Mouse (Mus musculus): ENCODE results near the gene Ssbp4. TPM values are rescaled to one million over a fixed set of nuclear protein-coding genes. Genes with fewer than 3 reads are reported as not detected.

Ssbp4 gene
- polyA plus RNA-seq, 1 experiment from 2014 or later: 62.1 TPM

DNA sequence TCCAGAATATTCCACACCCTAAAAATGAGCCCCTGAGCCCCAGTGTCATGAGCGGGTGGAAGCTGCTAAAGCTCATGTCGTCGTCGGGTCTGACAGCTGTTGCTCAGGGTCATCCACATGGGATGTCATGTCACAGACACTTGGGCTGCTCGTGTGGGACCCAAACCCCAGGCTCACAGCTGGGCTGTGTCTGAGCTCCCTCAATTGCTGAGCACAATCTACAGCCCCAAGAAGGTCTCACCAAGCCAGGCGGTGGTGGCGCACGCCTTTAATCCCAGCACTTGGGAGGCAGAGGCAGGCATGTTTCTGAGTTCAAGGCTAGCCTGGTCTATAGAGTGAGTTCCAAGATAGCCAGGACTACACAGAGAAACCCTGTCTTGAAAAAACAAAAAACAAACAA, 6.6 kb upstream of the Ssbp4 start:
- Histone ChIP-seq H3K36me3 (no peaks in the 10 kb centered on the region), H3K9ac (no peak overlapping the region), H3K4me2 (no peak overlapping the region), H3K27ac (no peak overlapping the region), H3K9me3 (replicated peaks) (no peaks in the 10 kb centered on the region), H3K27me3 (peaks cover 3% of the 10 kb centered on the region; the same call in 1 of the 2 replicates), H3K4me1 (replicated peaks) (peaks cover 15% of the 10 kb centered on the region), H3K4me3 (no peak overlapping the region)
- WGBS: 72% methylated on average over 8 of the region's 8 CpGs
- ATAC-seq (replicated peaks; ENCODE audit: insufficient number of reproducible peaks, insufficient read depth, low FRiP score, low read depth): no peak

- ATAC-seq (replicated peaks; ENCODE audit: insufficient number of reproducible peaks, insufficient read depth, low FRiP score, low read depth): no peak
- H3K4me1 ChIP-seq (replicated peaks): peaks cover 19% of the 10 kb centered on the region
These were observed 5.8 kb upstream of the Ssbp4 start for GRCm38 (mm10) chr8:70614469-70614868.

GRCm38 (mm10) chr8:70613763-70614162, 5.1 kb upstream of the Ssbp4 start:
- H3K36me3 ChIP-seq: no peaks in the 10 kb centered on the region
- no peak overlapping the region for H3K4me3 ChIP-seq
- no peaks in the 10 kb centered on the region for H3K9me3 ChIP-seq (replicated peaks)
- no peak overlapping the region for H3K4me2 ChIP-seq
- no peak for ATAC-seq (replicated peaks; ENCODE audit: insufficient number of reproducible peaks, insufficient read depth, low FRiP score, low read depth)
- no peak overlapping the region for H3K9ac ChIP-seq
- no peak overlapping the region for H3K27ac ChIP-seq
- 16% methylated on average over 1 of the region's 1 CpGs for WGBS
- peaks cover 26% of the 10 kb centered on the region for H3K4me1 ChIP-seq (replicated peaks)
- H3K27me3 ChIP-seq: 0 out of 2 replicates have a peak, but pooled peaks cover 3% of the 10 kb centered on the region

More at GRCm38 (mm10) chr8:70614469-70614868, 5.8 kb upstream of the Ssbp4 start:
- no peak overlapping the region for H3K9ac ChIP-seq
- H3K27me3 ChIP-seq: 0 out of 2 replicates have a peak, but pooled peaks cover 3% of the 10 kb centered on the region
- 66% methylated on average over 5 of the region's 5 CpGs for WGBS
- H3K4me3 ChIP-seq: no peak overlapping the region
- no peak overlapping the region for H3K27ac ChIP-seq
- H3K36me3 ChIP-seq: no peaks in the 10 kb centered on the region
- no peaks in the 10 kb centered on the region for H3K9me3 ChIP-seq (replicated peaks)
- no peak overlapping the region for H3K4me2 ChIP-seq

DNA sequence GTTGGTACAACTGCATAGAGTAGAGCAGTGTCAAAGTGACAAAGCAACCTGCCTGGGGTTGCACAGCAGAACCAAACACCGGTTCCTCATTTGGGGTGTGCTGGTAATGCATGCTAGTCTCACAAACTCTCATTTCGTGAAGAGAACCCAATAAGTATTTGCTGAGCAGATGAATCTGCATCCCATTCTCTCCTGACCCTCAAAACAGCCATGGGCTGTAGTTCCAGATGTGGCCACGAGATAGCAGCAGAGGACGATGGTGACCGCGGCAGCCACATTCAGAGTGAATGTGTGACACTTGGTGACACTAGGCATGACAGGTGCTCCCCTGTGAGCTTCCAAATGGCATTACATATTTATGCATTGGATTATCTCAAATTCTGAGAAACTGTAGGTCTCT, 3.2 kb upstream of the Ssbp4 start:
- Histone ChIP-seq H3K27me3 (no peaks in the 10 kb centered on the region), H3K9me3 (replicated peaks) (no peaks in the 10 kb centered on the region), H3K9ac (peak overlapping the region; percentile 55; the same call in 1 of the 2 replicates), H3K4me1 (replicated peaks) (peaks cover 46% of the 10 kb centered on the region), H3K27ac (peak overlapping the region; percentile 93), H3K36me3 (no peaks in the 10 kb centered on the region), H3K4me3 (peak overlapping the region; percentile 85), H3K4me2 (peak overlapping the region; percentile 96)
- 2% methylated on average over 6 of the region's 6 CpGs for WGBS
- ATAC-seq (replicated peaks; ENCODE audit: insufficient number of reproducible peaks, insufficient read depth, low FRiP score, low read depth): no peak

GRCm38 (mm10) chr8:70610796-70611771, 2.4 kb upstream of the Ssbp4 start:
- ATAC-seq (replicated peaks; ENCODE audit: insufficient number of reproducible peaks, insufficient read depth, low FRiP score, low read depth): no peak

GRCm38 (mm10) chr8:70609849-70610795, 1.4 kb upstream of the Ssbp4 start:
- ATAC-seq (replicated peaks; ENCODE audit: insufficient number of reproducible peaks, insufficient read depth, low FRiP score, low read depth): peak; percentile 70
- peak overlapping the region; percentile 96 for H3K4me2 ChIP-seq
- under 1% methylated on average over 43 of the region's 45 CpGs for WGBS
- H3K9ac ChIP-seq: peak overlapping the region; percentile 55
- H3K9me3 ChIP-seq (replicated peaks): no peaks in the 10 kb centered on the region
- H3K27me3 ChIP-seq: no peaks in the 10 kb centered on the region
- peak overlapping the region; percentile 93 for H3K27ac ChIP-seq
- H3K4me1 ChIP-seq (replicated peaks): peaks cover 55% of the 10 kb centered on the region
- H3K36me3 ChIP-seq: no peaks in the 10 kb centered on the region
- H3K4me3 ChIP-seq: peak overlapping the region; percentile 85

More at GRCm38 (mm10) chr8:70610796-70611771, 2.4 kb upstream of the Ssbp4 start:
- under 1% methylated on average over 54 of the region's 54 CpGs for WGBS
- Histone ChIP-seq H3K4me1 (replicated peaks) (peaks cover 53% of the 10 kb centered on the region), H3K4me2 (peak overlapping the region; percentile 96), H3K9ac (peak overlapping the region; percentile 55), H3K4me3 (peak overlapping the region; percentile 85), H3K27ac (peak overlapping the region; percentile 93), H3K27me3 (no peaks in the 10 kb centered on the region), H3K9me3 (replicated peaks) (no peaks in the 10 kb centered on the region), H3K36me3 (no peaks in the 10 kb centered on the region)

- Histone ChIP-seq H3K9me3 (replicated peaks) (no peaks in the 10 kb centered on the region), H3K4me1 (replicated peaks) (peaks cover 55% of the 10 kb centered on the region), H3K4me2 (peak overlapping the region; percentile 96), H3K4me3 (peak overlapping the region; percentile 85), H3K27me3 (no peaks in the 10 kb centered on the region), H3K27ac (peak overlapping the region; percentile 93), H3K36me3 (no peaks in the 10 kb centered on the region), H3K9ac (peak overlapping the region; percentile 55)
- ATAC-seq (replicated peaks; ENCODE audit: insufficient number of reproducible peaks, insufficient read depth, low FRiP score, low read depth): peak; percentile 71
- WGBS: 1% methylated on average over 39 of the region's 39 CpGs
These were observed 736 bp upstream of the Ssbp4 start for GRCm38 (mm10) chr8:70609368-70609848.

- 1% methylated on average over 84 of the region's 84 CpGs for WGBS
- Histone ChIP-seq H3K4me1 (replicated peaks) (peaks cover 55% of the 10 kb centered on the region), H3K4me2 (peak overlapping the region; percentile 96), H3K36me3 (no peaks in the 10 kb centered on the region), H3K4me3 (peak overlapping the region; percentile 85), H3K27ac (peak overlapping the region; percentile 93), H3K9me3 (replicated peaks) (no peaks in the 10 kb centered on the region), H3K9ac (peak overlapping the region; percentile 88), H3K27me3 (no peaks in the 10 kb centered on the region)
- no peak for ATAC-seq (replicated peaks; ENCODE audit: insufficient number of reproducible peaks, insufficient read depth, low FRiP score, low read depth)
These were observed 549 bp downstream of the Ssbp4 start for GRCm38 (mm10) chr8:70607898-70608748.

DNA sequence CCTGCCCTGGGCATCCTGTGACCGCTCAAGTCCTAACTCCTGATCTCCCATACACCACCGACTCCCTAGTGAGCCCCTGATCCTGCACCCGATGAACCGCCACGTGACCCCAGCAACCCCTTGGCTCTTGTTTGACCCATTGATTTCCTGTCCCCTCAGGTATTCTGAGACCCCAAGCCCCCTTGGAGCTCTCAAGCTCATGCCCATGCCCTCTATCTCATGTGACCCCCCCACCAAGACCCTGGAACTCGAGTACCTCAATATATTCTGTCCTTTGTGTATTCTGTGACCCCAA, 1.1 kb downstream of the Ssbp4 start:
- Histone ChIP-seq H3K27ac (peak overlapping the region; percentile 93), H3K4me1 (replicated peaks) (peaks cover 55% of the 10 kb centered on the region)

More for the DNA sequence above, 1.1 kb downstream of the Ssbp4 start:
- Histone ChIP-seq H3K4me2 (peak overlapping the region; percentile 96), H3K27me3 (no peaks in the 10 kb centered on the region), H3K4me3 (peak overlapping the region; percentile 85), H3K9me3 (replicated peaks) (no peaks in the 10 kb centered on the region), H3K9ac (peak overlapping the region; percentile 88), H3K36me3 (no peaks in the 10 kb centered on the region)
- ATAC-seq (replicated peaks; ENCODE audit: insufficient number of reproducible peaks, insufficient read depth, low FRiP score, low read depth): no peak
- 32% methylated on average over 6 of the region's 6 CpGs for WGBS
